In the genomic region with DNA sequence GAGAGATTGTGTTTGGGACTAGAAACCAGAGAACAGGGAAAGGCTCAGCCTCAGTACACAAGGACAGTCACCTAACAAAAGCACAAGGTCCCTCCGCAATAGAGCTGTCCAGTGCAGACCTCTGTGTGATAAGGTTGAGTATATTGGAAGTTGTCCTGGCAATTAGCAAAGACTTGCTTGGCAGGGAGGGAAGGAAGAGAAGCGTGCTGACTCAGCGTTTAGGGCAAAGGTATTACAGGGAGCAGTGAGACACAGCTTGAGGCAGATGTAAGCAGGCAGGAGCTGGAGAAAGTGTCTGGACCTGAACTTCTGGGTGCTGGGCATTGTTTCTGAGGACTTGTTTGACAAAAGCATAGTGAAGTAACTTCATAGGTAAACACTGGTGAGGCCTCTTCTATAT, we compare ENCODE assay signal across 25 mouse cellular contexts. TPM values are rescaled to one million over a fixed set of nuclear protein-coding genes. Genes with fewer than 3 reads are reported as not detected.
A peak's percentile ranks its signal among the peaks of the same experiment; 100 is the strongest.
DNase-seq lines count a peak whose midpoint lies in the region; ATAC-seq lines count a peak whose summit lies in the region.
"Had no signal": no experiment of that assay in that cellular context is flagged by ENCODE, and none has a peak within 500 bp of the region (broad histone marks: within the 10 kb centered on the region; RNA-seq: fewer than 3 reads in every experiment).

No protein-coding gene starts in this region.

- H3K9ac ChIP-seq in hindbrain, embryonic 12.5 days: no peak overlapping the region
- no peak overlapping the region for H3K9ac ChIP-seq in neural tube, embryonic 13.5 days
- H3K9ac ChIP-seq in neural tube, embryonic 15.5 days (replicated peaks): no peak overlapping the region
- H3K9ac ChIP-seq: embryonic facial prominence, embryonic 13.5 days; forebrain, embryonic 15.5 days; heart, embryonic 12.5 days had no signal

- H3K4me2 ChIP-seq in hindbrain, embryonic 12.5 days (replicated peaks): no peak overlapping the region
- H3K4me2 ChIP-seq in neural tube, embryonic 13.5 days: no peak overlapping the region
- no peak overlapping the region for H3K4me2 ChIP-seq in neural tube, embryonic 15.5 days
- H3K4me2 ChIP-seq: embryonic facial prominence, embryonic 13.5 days; forebrain, embryonic 15.5 days; heart, embryonic 12.5 days had no signal

- H3K27ac ChIP-seq in hindbrain, embryonic 12.5 days: peak overlapping the region; percentile 62; the same call in 1 of the 2 replicates
- H3K27ac ChIP-seq in hindbrain, embryonic 10.5 days: no peak overlapping the region
- H3K27ac ChIP-seq in neural tube, embryonic 13.5 days (replicated peaks): peak overlapping the region; percentile 46; the same call in 1 of the 2 replicates
- no peak overlapping the region for H3K27ac ChIP-seq in neural tube, embryonic 15.5 days (replicated peaks)
- H3K27ac ChIP-seq: embryonic facial prominence, embryonic 13.5 days; forebrain, embryonic 15.5 days; heart, adult 2 months had no signal

- no peaks in the 10 kb centered on the region for H3K27me3 ChIP-seq in hindbrain, embryonic 12.5 days
- H3K27me3 ChIP-seq in hindbrain, embryonic 10.5 days (ENCODE audit: insufficient read depth, poor library complexity, severe bottlenecking): peaks cover 4% of the 10 kb centered on the region; the same call in 1 of the 2 replicates
- peaks cover 11% of the 10 kb centered on the region for H3K27me3 ChIP-seq in neural tube, embryonic 13.5 days
- H3K27me3 ChIP-seq in neural tube, embryonic 15.5 days (replicated peaks): no peaks in the 10 kb centered on the region
- H3K27me3 ChIP-seq: embryonic facial prominence, embryonic 13.5 days; forebrain, embryonic 15.5 days; heart, embryonic 12.5 days had no signal

- H3K4me1 ChIP-seq in hindbrain, embryonic 12.5 days: peaks cover 9% of the 10 kb centered on the region
- peaks cover 6% of the 10 kb centered on the region for H3K4me1 ChIP-seq in hindbrain, embryonic 10.5 days (replicated peaks)
- peaks cover 36% of the 10 kb centered on the region for H3K4me1 ChIP-seq in neural tube, embryonic 13.5 days (replicated peaks)
- peaks cover 24% of the 10 kb centered on the region for H3K4me1 ChIP-seq in neural tube, embryonic 15.5 days
- H3K4me1 ChIP-seq: heart, embryonic 12.5 days had no signal

- no peak overlapping the region for H3K4me3 ChIP-seq in hindbrain, embryonic 12.5 days
- no peak overlapping the region for H3K4me3 ChIP-seq in hindbrain, embryonic 10.5 days
- H3K4me3 ChIP-seq in neural tube, embryonic 13.5 days: no peak overlapping the region
- H3K4me3 ChIP-seq in neural tube, embryonic 15.5 days (replicated peaks): no peak overlapping the region
- H3K4me3 ChIP-seq: embryonic facial prominence, embryonic 13.5 days; forebrain, embryonic 15.5 days; heart, adult 2 months; heart, embryonic 12.5 days had no signal

- no peak for ATAC-seq in hindbrain, embryonic 12.5 days (ENCODE audit: low FRiP score)
- ATAC-seq in neural tube, embryonic 13.5 days (ENCODE audit: low read depth): no peak
- ATAC-seq in neural tube, embryonic 15.5 days (ENCODE audit: low FRiP score): no peak
- ATAC-seq: activated CD4-positive, CD25-positive, alpha-beta regulatory T cell, adult 4 months; forebrain, embryonic 15.5 days; inflammation-experienced regulatory T-cells, adult 6 months; intestine, postnatal 0 days; Patski had no signal

- no peaks in the 10 kb centered on the region for H3K9me3 ChIP-seq in hindbrain, embryonic 12.5 days (replicated peaks)
- no peaks in the 10 kb centered on the region for H3K9me3 ChIP-seq in hindbrain, embryonic 10.5 days
- no peaks in the 10 kb centered on the region for H3K9me3 ChIP-seq in neural tube, embryonic 13.5 days
- no peaks in the 10 kb centered on the region for H3K9me3 ChIP-seq in neural tube, embryonic 15.5 days (replicated peaks)
- H3K9me3 ChIP-seq: embryonic facial prominence, embryonic 13.5 days; forebrain, embryonic 15.5 days; heart, embryonic 12.5 days had no signal

- H3K36me3 ChIP-seq in hindbrain, embryonic 12.5 days: no peaks in the 10 kb centered on the region
- H3K36me3 ChIP-seq in hindbrain, embryonic 10.5 days: no peaks in the 10 kb centered on the region
- H3K36me3 ChIP-seq in neural tube, embryonic 13.5 days: no peaks in the 10 kb centered on the region
- no peaks in the 10 kb centered on the region for H3K36me3 ChIP-seq in neural tube, embryonic 15.5 days
- H3K36me3 ChIP-seq: embryonic facial prominence, embryonic 13.5 days; forebrain, embryonic 15.5 days; heart, embryonic 12.5 days had no signal

- DNase-seq in hindbrain, embryonic 10.5 days (ENCODE audit: low spot score): no peak
- peak; percentile 55 for DNase-seq in adipocyte (ENCODE audit: low spot score)
- no peak for DNase-seq in urinary bladder, postnatal 10 days (ENCODE audit: low spot score)
- DNase-seq in layer of hippocampus, adult 11-12 months (ENCODE audit: low spot score): no peak
- DNase-seq: adrenal gland, adult 2 months; cerebellum, adult 11 months; cerebellum, adult 8-10 months; cerebellum, postnatal 25 days; gastrocnemius, postnatal 10 days; heart, adult 2 months; kidney, adult 8-10 months had no signal

- 85% methylated on average over 3 of the region's 3 CpGs for WGBS in hindbrain, embryonic 12.5 days
- 82% methylated on average over 3 of the region's 3 CpGs for WGBS in hindbrain, embryonic 10.5 days
- WGBS in neural tube, embryonic 13.5 days: 89% methylated on average over 3 of the region's 3 CpGs
- 85% methylated on average over 3 of the region's 3 CpGs for WGBS in neural tube, embryonic 15.5 days

RNA-seq across cellular contexts. Expression of gene Prok1, which starts 16.5 kb away (rescaled TPM):
- polyA plus RNA-seq in hindbrain, embryonic 12.5 days (2016; fragmentation: Nextera tagmentation; extraction: Ambion mirVana): not detected in 2 replicates
- polyA plus RNA-seq in hindbrain, embryonic 10.5 days (2016; fragmentation: Nextera tagmentation; extraction: Ambion mirVana): 0.05 TPM in 1 of 2 replicates, not detected in the other
- not detected in 2 replicates for polyA plus RNA-seq in neural tube, embryonic 13.5 days (2015; fragmentation: Nextera tagmentation; extraction: Ambion mirVana)
- polyA plus RNA-seq in neural tube, embryonic 15.5 days (2015; fragmentation: Nextera tagmentation; extraction: Ambion mirVana): 0.15 and 0.36 TPM in 2 replicates
- polyA plus RNA-seq: adrenal gland, adult 2 months; forebrain, embryonic 15.5 days; heart, adult 2 months; heart, embryonic 12.5 days; heart, embryonic 16.5 days; hindbrain, embryonic 11.5 days; intestine, postnatal 0 days; Patski had no signal

RNA-seq across cellular contexts. Expression of gene Lamtor5, which starts 22.7 kb away (rescaled TPM):
- polyA plus RNA-seq in hindbrain, embryonic 12.5 days (2016; fragmentation: Nextera tagmentation; extraction: Ambion mirVana): 157 and 177 TPM in 2 replicates
- polyA plus RNA-seq in hindbrain, embryonic 10.5 days (2016; fragmentation: Nextera tagmentation; extraction: Ambion mirVana): 202 and 225 TPM in 2 replicates
- polyA plus RNA-seq in neural tube, embryonic 13.5 days (2015; fragmentation: Nextera tagmentation; extraction: Ambion mirVana): 220 and 227 TPM in 2 replicates
- polyA plus RNA-seq in neural tube, embryonic 15.5 days (2015; fragmentation: Nextera tagmentation; extraction: Ambion mirVana): 197 and 198 TPM in 2 replicates

RNA-seq across cellular contexts. Expression of gene A630076J17Rik, which starts 25.6 kb away (rescaled TPM):
- polyA plus RNA-seq in hindbrain, embryonic 12.5 days (2016; fragmentation: Nextera tagmentation; extraction: Ambion mirVana): not detected in 2 replicates
- polyA plus RNA-seq in hindbrain, embryonic 10.5 days (2016; fragmentation: Nextera tagmentation; extraction: Ambion mirVana): not detected in 2 replicates
- not detected in 2 replicates for polyA plus RNA-seq in neural tube, embryonic 13.5 days (2015; fragmentation: Nextera tagmentation; extraction: Ambion mirVana)
- 0.14 TPM in 1 of 2 replicates, not detected in the other for polyA plus RNA-seq in neural tube, embryonic 15.5 days (2015; fragmentation: Nextera tagmentation; extraction: Ambion mirVana)
- polyA plus RNA-seq: activated CD4-positive, CD25-positive, alpha-beta regulatory T cell, adult 4 months; adrenal gland, adult 2 months; brain, embryonic 14.5 days; cortical plate, adult 2 months; embryonic facial prominence, embryonic 13.5 days; forebrain, embryonic 15.5 days; heart, embryonic 12.5 days; hindbrain, embryonic 11.5 days; Patski had no signal

RNA-seq across cellular contexts. Expression of gene Cym, which starts 34.5 kb away (rescaled TPM):
- not detected in 2 replicates for polyA plus RNA-seq in hindbrain, embryonic 12.5 days (2016; fragmentation: Nextera tagmentation; extraction: Ambion mirVana)
- not detected in 2 replicates for polyA plus RNA-seq in hindbrain, embryonic 10.5 days (2016; fragmentation: Nextera tagmentation; extraction: Ambion mirVana)
- polyA plus RNA-seq in neural tube, embryonic 13.5 days (2015; fragmentation: Nextera tagmentation; extraction: Ambion mirVana): 0.27 and 1.2 TPM in 2 replicates
- 0.17 and 0.24 TPM in 2 replicates for polyA plus RNA-seq in neural tube, embryonic 15.5 days (2015; fragmentation: Nextera tagmentation; extraction: Ambion mirVana)
- polyA plus RNA-seq: hindbrain, embryonic 11.5 days; Patski had no signal

RNA-seq across cellular contexts. Expression of gene Slc16a4, which starts 35.0 kb away (rescaled TPM):
- 5.4 and 5.5 TPM in 2 replicates for polyA plus RNA-seq in hindbrain, embryonic 12.5 days (2016; fragmentation: Nextera tagmentation; extraction: Ambion mirVana)
- polyA plus RNA-seq in hindbrain, embryonic 10.5 days (2016; fragmentation: Nextera tagmentation; extraction: Ambion mirVana): 1.9 and 2.3 TPM in 2 replicates
- polyA plus RNA-seq in neural tube, embryonic 13.5 days (2015; fragmentation: Nextera tagmentation; extraction: Ambion mirVana): 1.9 and 2.0 TPM in 2 replicates
- polyA plus RNA-seq in neural tube, embryonic 15.5 days (2015; fragmentation: Nextera tagmentation; extraction: Ambion mirVana): 1.6 and 2.1 TPM in 2 replicates

Comparison
In these comparisons a context has a peak if more than half of its experiments do, and no peak if none do; other contexts are left out.
1. H3K27ac ChIP-seq: peak in hindbrain, embryonic 12.5 days (single experiment) and neural tube, embryonic 13.5 days (single experiment); none in hindbrain, embryonic 10.5 days (single experiment) and neural tube, embryonic 15.5 days (single experiment).